Comparison of ENCODE assay signal across 9 mouse cellular contexts in genomic region chr2:173306734-173307525, GRCm38 (mm10). TPM values are rescaled to one million over a fixed set of nuclear protein-coding genes. Genes with fewer than 3 reads are reported as not detected.
DNase-seq lines count a peak whose midpoint lies in the region; ATAC-seq and TF ChIP-seq lines count a peak whose summit lies in the region.
"Had no signal": no experiment of that assay in that cellular context is flagged by ENCODE, and none has a peak within 500 bp of the region (broad histone marks: within the 10 kb centered on the region; RNA-seq: fewer than 3 reads in every experiment).

No protein-coding gene starts in this region.

- TF ChIP-seq POLR2A in brain, embryonic 14.5 days (IDR thresholded peaks at IDR 0.05; ENCODE audit: borderline replicate concordance, extremely low read depth, insufficient read depth, insufficient read length, poor library complexity, severe bottlenecking): no peak

- TF ChIP-seq EP300 in heart, postnatal 0 days (IDR thresholded peaks at IDR 0.05; ENCODE audit: low read depth): no peak

- peak overlapping the region; percentile 4; the same call in 1 of the 2 replicates for H3K4me3 ChIP-seq in forebrain, embryonic 15.5 days
- H3K4me3 ChIP-seq in heart, postnatal 0 days (ENCODE audit: low read depth, low read length): no peak overlapping the region
- no peak overlapping the region for H3K4me3 ChIP-seq in lung, embryonic 16.5 days (ENCODE audit: low read length)

- H3K9me3 ChIP-seq in forebrain, embryonic 15.5 days: no peaks in the 10 kb centered on the region
- no peaks in the 10 kb centered on the region for H3K9me3 ChIP-seq in heart, postnatal 0 days (replicated peaks; ENCODE audit: control insufficient read depth, low read length)
- no peaks in the 10 kb centered on the region for H3K9me3 ChIP-seq in lung, embryonic 16.5 days (ENCODE audit: control insufficient read depth, low read length)

- H3K4me2 ChIP-seq in forebrain, embryonic 15.5 days (replicated peaks): peak overlapping the region; percentile 38
- peak overlapping the region; percentile 45 for H3K4me2 ChIP-seq in heart, postnatal 0 days (ENCODE audit: low read depth, low read length)
- no peak overlapping the region; the same call in 1 of the 2 replicates for H3K4me2 ChIP-seq in lung, embryonic 16.5 days (ENCODE audit: low read depth, low read length)

- H3K36me3 ChIP-seq in forebrain, embryonic 15.5 days: no peaks in the 10 kb centered on the region
- no peaks in the 10 kb centered on the region for H3K36me3 ChIP-seq in heart, postnatal 0 days (replicated peaks; ENCODE audit: control insufficient read depth, insufficient read depth, low read length)
- H3K36me3 ChIP-seq in lung, embryonic 16.5 days (ENCODE audit: control insufficient read depth, insufficient read depth, low read length): no peaks in the 10 kb centered on the region

- peak overlapping the region; percentile 84 for H3K27ac ChIP-seq in forebrain, embryonic 15.5 days (replicated peaks)
- peak overlapping the region; percentile 76 for H3K27ac ChIP-seq in heart, postnatal 0 days (ENCODE audit: low read depth)
- no peak overlapping the region for H3K27ac ChIP-seq in lung, embryonic 16.5 days (ENCODE audit: low read length)

- DNase-seq in 416B (ENCODE audit: low read depth): peak; percentile 73
- DNase-seq in brain, embryonic 14.5 days (ENCODE audit: low read depth): peak; percentile 96
- DNase-seq in heart, postnatal 0 days (ENCODE audit: low spot score): peak; percentile 64
- DNase-seq in kidney, postnatal 25 days: peak; percentile 78 to 86
- peak; percentile 46 for DNase-seq in retina, embryonic 14.5 days (ENCODE audit: low spot score)
- DNase-seq in urinary bladder, postnatal 4 days (ENCODE audit: low spot score in 2 of 2): peak; percentile 70 to 77

- H3K27me3 ChIP-seq in forebrain, embryonic 15.5 days: no peaks in the 10 kb centered on the region
- no peaks in the 10 kb centered on the region for H3K27me3 ChIP-seq in heart, postnatal 0 days (ENCODE audit: control insufficient read depth, insufficient read depth, low read length)
- H3K27me3 ChIP-seq in lung, embryonic 16.5 days (ENCODE audit: control insufficient read depth, insufficient read depth, low read depth, low read length): peaks cover 2% of the 10 kb centered on the region; the same call in 1 of the 2 replicates

- WGBS in forebrain, embryonic 15.5 days: 16% methylated on average over 11 of the region's 11 CpGs
- WGBS in heart, postnatal 0 days: 14% methylated on average over 11 of the region's 11 CpGs
- 33% methylated on average over 9 of the region's 11 CpGs for WGBS in lung, embryonic 16.5 days

- peak; percentile 96 for ATAC-seq in forebrain, embryonic 15.5 days (replicated peaks)
- peak; percentile 81 for ATAC-seq in heart, postnatal 0 days (ENCODE audit: insufficient read depth, low read depth)
- ATAC-seq in lung, embryonic 16.5 days (ENCODE audit: low read depth): peak; percentile 64

- no peak for TF ChIP-seq CTCF in brain, embryonic 14.5 days (IDR thresholded peaks at IDR 0.05; ENCODE audit: borderline replicate concordance, extremely low read depth, insufficient read depth, insufficient read length)
- no peak for TF ChIP-seq CTCF in heart, postnatal 0 days (IDR thresholded peaks at IDR 0.05; ENCODE audit: low read depth)

- no peak overlapping the region for H3K9ac ChIP-seq in forebrain, embryonic 15.5 days (replicated peaks)
- no peak overlapping the region for H3K9ac ChIP-seq in heart, postnatal 0 days (replicated peaks; ENCODE audit: low read depth, low read length)
- H3K9ac ChIP-seq in lung, embryonic 16.5 days (ENCODE audit: low read length): no peak overlapping the region

- peaks cover 18% of the 10 kb centered on the region for H3K4me1 ChIP-seq in forebrain, embryonic 15.5 days
- peaks cover 15% of the 10 kb centered on the region for H3K4me1 ChIP-seq in heart, postnatal 0 days (ENCODE audit: control insufficient read depth, insufficient read depth)
- peaks cover 11% of the 10 kb centered on the region for H3K4me1 ChIP-seq in lung, embryonic 16.5 days (replicated peaks; ENCODE audit: control insufficient read depth, insufficient read depth, low read length)

RNA-seq across cellular contexts. Expression of gene Pmepa1, which starts 30.6 kb away (rescaled TPM):
- polyA plus RNA-seq in brain, embryonic 14.5 days (2012; rRNA removed): 25.5 and 31.7 TPM in 2 replicates
- 6.8 and 7.5 TPM in 2 replicates for polyA plus RNA-seq in forebrain, embryonic 15.5 days (2015; fragmentation: Nextera tagmentation; extraction: Ambion mirVana)
- 6.3 and 12.9 TPM in 2 replicates for total RNA-seq in heart, postnatal 0 days (2014; rRNA removed; ENCODE audit: low replicate concordance)
- polyA plus RNA-seq in heart, postnatal 0 days (2015; fragmentation: Nextera tagmentation; extraction: Ambion mirVana): 4.3 and 4.4 TPM in 2 replicates
- polyA plus RNA-seq in lung, embryonic 16.5 days (2015; fragmentation: Nextera tagmentation; extraction: Ambion mirVana): 7.0 and 7.5 TPM in 2 replicates
- total RNA-seq: MEL had no signal

Comparison
In these comparisons a context has a peak if more than half of its experiments do, and no peak if none do; other contexts are left out.
1. DNase-seq: peak in every context shown above with its lines; median percentile 96 in brain, embryonic 14.5 days; 82 in kidney, postnatal 25 days; 74 in urinary bladder, postnatal 4 days; 73 in 416B; 64 in heart, postnatal 0 days; 46 in retina, embryonic 14.5 days.